8 mouse cellular contexts compared by ENCODE assay signal in genomic region chr9:110249823-110250543, GRCm38 (mm10). TPM values are rescaled to one million over a fixed set of nuclear protein-coding genes. Genes with fewer than 3 reads are reported as not detected.
DNase-seq lines count a peak whose midpoint lies in the region; ATAC-seq and TF ChIP-seq lines count a peak whose summit lies in the region.

No protein-coding gene starts in this region.

- ATAC-seq in lung, postnatal 0 days, result peak; percentile 18; the same call in 1 of the 2 replicates
- ATAC-seq in forebrain, embryonic 12.5 days (ENCODE audit: low FRiP score), result peak; percentile 83
- ATAC-seq in neural tube, embryonic 13.5 days (ENCODE audit: low read depth), result peak; percentile 81
- no peak for ATAC-seq in inflammation-experienced regulatory T-cells, adult 6 months

- no peaks in the 10 kb centered on the region for H3K9me3 ChIP-seq in lung, postnatal 0 days (ENCODE audit: low read length)
- H3K9me3 ChIP-seq in forebrain, embryonic 12.5 days, result no peaks in the 10 kb centered on the region
- no peaks in the 10 kb centered on the region for H3K9me3 ChIP-seq in neural tube, embryonic 13.5 days

- no peak overlapping the region for H3K9ac ChIP-seq in lung, postnatal 0 days (replicated peaks; ENCODE audit: low read depth)
- H3K9ac ChIP-seq in forebrain, embryonic 12.5 days, result peak overlapping the region; percentile 42; the same call in 1 of the 2 replicates
- peak overlapping the region; percentile 63 for H3K9ac ChIP-seq in neural tube, embryonic 13.5 days

- no peak for TF ChIP-seq CTCF in lung, postnatal 0 days (IDR thresholded peaks at IDR 0.05)

- peak; percentile 42 for DNase-seq in lung, postnatal 0 days (ENCODE audit: low spot score)
- DNase-seq in lung, adult 18-20 months, result no peak
- peak; percentile 36 to 51 for DNase-seq in left cerebral cortex, adult 18-20 months (ENCODE audit: low spot score in 2 of 2)
- DNase-seq in thymus, postnatal 10 days (ENCODE audit: low spot score in 2 of 2), result no peak
- no peak for DNase-seq in urinary bladder, adult 2 months (ENCODE audit: low spot score)

- peaks cover 6% of the 10 kb centered on the region; the same call in 1 of the 2 replicates for H3K4me1 ChIP-seq in lung, postnatal 0 days (ENCODE audit: insufficient read depth, low read depth, low read length)
- peaks cover 52% of the 10 kb centered on the region for H3K4me1 ChIP-seq in forebrain, embryonic 12.5 days
- H3K4me1 ChIP-seq in neural tube, embryonic 13.5 days (replicated peaks), result peaks cover 52% of the 10 kb centered on the region

- no peak overlapping the region for H3K27ac ChIP-seq in lung, postnatal 0 days (ENCODE audit: low read length)
- peak overlapping the region; percentile 96 for H3K27ac ChIP-seq in forebrain, embryonic 12.5 days
- peak overlapping the region; percentile 92 for H3K27ac ChIP-seq in neural tube, embryonic 13.5 days (replicated peaks)

- no peaks in the 10 kb centered on the region for H3K36me3 ChIP-seq in lung, postnatal 0 days (ENCODE audit: insufficient read depth, low read length)
- H3K36me3 ChIP-seq in forebrain, embryonic 12.5 days (replicated peaks), result 0 out of 2 replicates have a peak, but pooled peaks cover 3% of the 10 kb centered on the region
- 0 out of 2 replicates have a peak, but pooled peaks cover 11% of the 10 kb centered on the region for H3K36me3 ChIP-seq in neural tube, embryonic 13.5 days

- no peak for TF ChIP-seq EP300 in lung, postnatal 0 days (IDR thresholded peaks at IDR 0.05)

- 23% methylated on average over 11 of the region's 11 CpGs for WGBS in lung, postnatal 0 days
- 3% methylated on average over 11 of the region's 11 CpGs for WGBS in forebrain, embryonic 12.5 days
- WGBS in neural tube, embryonic 13.5 days, result 3% methylated on average over 11 of the region's 11 CpGs

- H3K4me2 ChIP-seq in lung, postnatal 0 days (replicated peaks; ENCODE audit: low read depth, low read length), result no peak overlapping the region
- peak overlapping the region; percentile 44 for H3K4me2 ChIP-seq in forebrain, embryonic 12.5 days
- peak overlapping the region; percentile 44 for H3K4me2 ChIP-seq in neural tube, embryonic 13.5 days

- H3K27me3 ChIP-seq in lung, postnatal 0 days (replicated peaks; ENCODE audit: insufficient read depth, low read length), result peaks cover 4% of the 10 kb centered on the region; the same call in 1 of the 2 replicates
- 0 out of 2 replicates have a peak, but pooled peaks cover 3% of the 10 kb centered on the region for H3K27me3 ChIP-seq in forebrain, embryonic 12.5 days
- no peaks in the 10 kb centered on the region for H3K27me3 ChIP-seq in neural tube, embryonic 13.5 days

- no peak overlapping the region for H3K4me3 ChIP-seq in lung, postnatal 0 days (ENCODE audit: low read depth, low read length)
- 0 out of 2 replicates have a peak overlapping the region, but pooled peaks have one; percentile 10 for H3K4me3 ChIP-seq in forebrain, embryonic 12.5 days (replicated peaks)
- peak overlapping the region; percentile 5 for H3K4me3 ChIP-seq in neural tube, embryonic 13.5 days

RNA-seq across cellular contexts. Expression of gene Cspg5, which starts 6.4 kb away (rescaled TPM):
- 1.9 and 2.1 TPM in 2 replicates for polyA plus RNA-seq in lung, postnatal 0 days (2015; fragmentation: Nextera tagmentation; extraction: Ambion mirVana)
- 21.9 and 22.3 TPM in 2 replicates for polyA plus RNA-seq in forebrain, embryonic 12.5 days (2016; fragmentation: Nextera tagmentation; extraction: Ambion mirVana)
- 100 to 1,000 TPM; 365 to 384 TPM for total RNA-seq in left cerebral cortex, adult 18-20 months (2021)
- polyA plus RNA-seq in neural tube, embryonic 13.5 days (2015; fragmentation: Nextera tagmentation; extraction: Ambion mirVana), result 66.5 and 71.1 TPM in 2 replicates
- under 1 TPM; 0.13 to 0.27 (median 0.18) TPM for polyA plus RNA-seq in inflammation-experienced regulatory T-cells, adult 6 months (2017; shearing (Covaris generic))
- 28.4 and 36.8 TPM in 2 replicates for polyA plus RNA-seq in urinary bladder, adult 2 months (2012; rRNA removed)

RNA-seq across cellular contexts. Expression of gene Elp6, which starts 55.0 kb away (rescaled TPM):
- 6.9 and 7.8 TPM in 2 replicates for polyA plus RNA-seq in lung, postnatal 0 days (2015; fragmentation: Nextera tagmentation; extraction: Ambion mirVana)
- polyA plus RNA-seq in forebrain, embryonic 12.5 days (2016; fragmentation: Nextera tagmentation; extraction: Ambion mirVana), result 32.7 and 33.0 TPM in 2 replicates
- 10 to 100 TPM in 1 of 2 experiments, 1 to 10 TPM in 1; 10.0 to 13.6 TPM for total RNA-seq in left cerebral cortex, adult 18-20 months (2021)
- polyA plus RNA-seq in neural tube, embryonic 13.5 days (2015; fragmentation: Nextera tagmentation; extraction: Ambion mirVana), result 35.8 and 39.2 TPM in 2 replicates
- 10 to 100 TPM; 17.7 to 19.1 (median 18.9) TPM for polyA plus RNA-seq in inflammation-experienced regulatory T-cells, adult 6 months (2017; shearing (Covaris generic))
- polyA plus RNA-seq in urinary bladder, adult 2 months (2012; rRNA removed), result 11.1 and 12.2 TPM in 2 replicates

Comparison
In these comparisons a context has a peak if more than half of its experiments do, and no peak if none do; other contexts are left out.
1. DNase-seq: peak in lung, postnatal 0 days (single experiment) and left cerebral cortex, adult 18-20 months (2 of 2); none in lung, adult 18-20 months (0 of 2), thymus, postnatal 10 days (0 of 2) and urinary bladder, adult 2 months (single experiment).